Mouse (Mus musculus): Measurements from ENCODE around the gene Dlg5. TPM values are rescaled to one million over a fixed set of nuclear protein-coding genes. Genes with fewer than 3 reads are reported as not detected.

The Dlg5 gene
- polyA plus RNA-seq, 2 experiments: 0.96 to 2.1 TPM

- Histone ChIP-seq H3K4me3 (ENCODE audit: insufficient read depth in 1 of 2, low read depth in 2 of 2, low read length in 2 of 2) (no peak overlapping the region), H3K9ac (replicated peaks) (no peak overlapping the region), H3K9me3 (ENCODE audit: control insufficient read depth, low read length) (no peaks in the 10 kb centered on the region), H3K27ac (no peak overlapping the region), H3K27me3 (ENCODE audit: control insufficient read depth, insufficient read depth, low read length) (no peaks in the 10 kb centered on the region), H3K4me2 (ENCODE audit: low read depth) (no peak overlapping the region), H3K36me3 (replicated peaks; ENCODE audit: control insufficient read depth, insufficient read depth, low read depth) (no peaks in the 10 kb centered on the region), H3K4me1 (replicated peaks; ENCODE audit: control insufficient read depth in 2 of 2, insufficient read depth in 2 of 2, low read length in 1 of 2) (no peaks in the 10 kb centered on the region)
- DNase-seq (ENCODE audit: low read depth in 3 of 3, low spot score in 3 of 3) (no peak), ATAC-seq (ENCODE audit: insufficient read depth) (no peak)
- peak; percentile 78 for TF ChIP-seq CTCF (IDR thresholded peaks at IDR 0.05; ENCODE audit: low read depth)
- no peak for TF ChIP-seq EP300 (IDR thresholded peaks at IDR 0.05; ENCODE audit: low read depth)
- WGBS (ENCODE audit: insufficient replicate concordance): 16% methylated on average over 4 of the region's 4 CpGs
Measured at GRCm38 (mm10) chr14:24132092-24132491, 113.6 kb downstream of the Dlg5 start.

- 46% methylated on average over 2 of the region's 2 CpGs for WGBS (ENCODE audit: insufficient replicate concordance)
- no peak for DNase-seq (ENCODE audit: low read depth in 3 of 3, low spot score in 3 of 3)
- no peaks in the 10 kb centered on the region for H3K9me3 ChIP-seq (ENCODE audit: control insufficient read depth, low read length)
- H3K4me3 ChIP-seq (ENCODE audit: insufficient read depth in 1 of 2, low read depth in 2 of 2, low read length in 2 of 2): no peak overlapping the region
- H3K27me3 ChIP-seq (ENCODE audit: control insufficient read depth, insufficient read depth, low read length): no peaks in the 10 kb centered on the region
- no peaks in the 10 kb centered on the region for H3K4me1 ChIP-seq (replicated peaks; ENCODE audit: control insufficient read depth in 2 of 2, insufficient read depth in 2 of 2, low read length in 1 of 2)
- no peak overlapping the region for H3K27ac ChIP-seq
- no peaks in the 10 kb centered on the region for H3K36me3 ChIP-seq (replicated peaks; ENCODE audit: control insufficient read depth, insufficient read depth, low read depth)
- no peak overlapping the region for H3K9ac ChIP-seq (replicated peaks)
- ATAC-seq (ENCODE audit: insufficient read depth): no peak
- no peak overlapping the region for H3K4me2 ChIP-seq (ENCODE audit: low read depth)
- TF ChIP-seq EP300 (IDR thresholded peaks at IDR 0.05; ENCODE audit: low read depth) (no peak), CTCF (IDR thresholded peaks at IDR 0.05; ENCODE audit: low read depth) (no peak)
Measured at GRCm38 (mm10) chr14:24125069-24125468, 120.7 kb downstream of the Dlg5 start.

- Histone ChIP-seq H3K4me1 (replicated peaks; ENCODE audit: control insufficient read depth in 2 of 2, insufficient read depth in 2 of 2, low read length in 1 of 2) (no peaks in the 10 kb centered on the region), H3K9me3 (ENCODE audit: control insufficient read depth, low read length) (no peaks in the 10 kb centered on the region), H3K9ac (replicated peaks) (no peak overlapping the region), H3K4me2 (ENCODE audit: low read depth) (no peak overlapping the region), H3K36me3 (replicated peaks; ENCODE audit: control insufficient read depth, insufficient read depth, low read depth) (no peaks in the 10 kb centered on the region), H3K4me3 (ENCODE audit: insufficient read depth in 1 of 2, low read depth in 2 of 2, low read length in 2 of 2) (no peak overlapping the region), H3K27me3 (ENCODE audit: control insufficient read depth, insufficient read depth, low read length) (no peaks in the 10 kb centered on the region), H3K27ac (no peak overlapping the region)
- no peak for DNase-seq (ENCODE audit: low read depth in 3 of 3, low spot score in 3 of 3)
- WGBS (ENCODE audit: insufficient replicate concordance): 24% methylated on average over 1 of the region's 1 CpGs
- no peak for ATAC-seq (ENCODE audit: insufficient read depth)
- TF ChIP-seq EP300 (IDR thresholded peaks at IDR 0.05; ENCODE audit: low read depth): no peak
- TF ChIP-seq CTCF (IDR thresholded peaks at IDR 0.05; ENCODE audit: low read depth): no peak
Measured at GRCm38 (mm10) chr14:24124171-24124570, 121.5 kb downstream of the Dlg5 start.

GRCm38 (mm10) chr14:24106734-24107133 is 139.0 kb downstream of the Dlg5 start:
- Histone ChIP-seq H3K4me3 (ENCODE audit: insufficient read depth in 1 of 2, low read depth in 2 of 2, low read length in 2 of 2) (no peak overlapping the region), H3K27ac (no peak overlapping the region), H3K4me1 (replicated peaks; ENCODE audit: control insufficient read depth in 2 of 2, insufficient read depth in 2 of 2, low read length in 1 of 2) (no peaks in the 10 kb centered on the region), H3K4me2 (ENCODE audit: low read depth) (no peak overlapping the region), H3K9ac (replicated peaks) (no peak overlapping the region), H3K9me3 (ENCODE audit: control insufficient read depth, low read length) (no peaks in the 10 kb centered on the region), H3K27me3 (ENCODE audit: control insufficient read depth, insufficient read depth, low read length) (no peaks in the 10 kb centered on the region), H3K36me3 (replicated peaks; ENCODE audit: control insufficient read depth, insufficient read depth, low read depth) (no peaks in the 10 kb centered on the region)
- WGBS (ENCODE audit: insufficient replicate concordance): 71% methylated on average over 2 of the region's 2 CpGs
- no peak for ATAC-seq (ENCODE audit: insufficient read depth)
- TF ChIP-seq EP300 (IDR thresholded peaks at IDR 0.05; ENCODE audit: low read depth) (no peak), CTCF (IDR thresholded peaks at IDR 0.05; ENCODE audit: low read depth) (no peak)
- no peak for DNase-seq (ENCODE audit: low read depth in 3 of 3, low spot score in 3 of 3)

- Histone ChIP-seq H3K27ac (no peak overlapping the region), H3K4me2 (ENCODE audit: low read depth) (no peak overlapping the region), H3K36me3 (replicated peaks; ENCODE audit: control insufficient read depth, insufficient read depth, low read depth) (no peaks in the 10 kb centered on the region), H3K4me3 (ENCODE audit: insufficient read depth in 1 of 2, low read depth in 2 of 2, low read length in 2 of 2) (no peak overlapping the region), H3K9me3 (ENCODE audit: control insufficient read depth, low read length) (no peaks in the 10 kb centered on the region), H3K4me1 (replicated peaks; ENCODE audit: control insufficient read depth in 2 of 2, insufficient read depth in 2 of 2, low read length in 1 of 2) (0 out of 4 replicates have a peak, but pooled peaks cover 0 to 1% of the 10 kb centered on the region in 2 experiments), H3K27me3 (ENCODE audit: control insufficient read depth, insufficient read depth, low read length) (no peaks in the 10 kb centered on the region), H3K9ac (replicated peaks) (no peak overlapping the region)
- WGBS (ENCODE audit: insufficient replicate concordance): 40% methylated on average over 4 of the region's 4 CpGs
- DNase-seq (ENCODE audit: low read depth in 3 of 3, low spot score in 3 of 3) (no peak), ATAC-seq (ENCODE audit: insufficient read depth) (no peak)
- no peak for TF ChIP-seq EP300 (IDR thresholded peaks at IDR 0.05; ENCODE audit: low read depth)
- no peak for TF ChIP-seq CTCF (IDR thresholded peaks at IDR 0.05; ENCODE audit: low read depth)
Measured at GRCm38 (mm10) chr14:24098828-24099227, 146.9 kb downstream of the Dlg5 start.
